Mouse (Mus musculus) kidney, postnatal 25 days (tissue): ENCODE measurements around the gene Nedd8.

ENCODE experiments used
- DNase-seq, 2 experiments: peaks; one replicate each; pipeline ENCODE4 v3.0.0; 2021; ENCODE audit warnings: mixed read lengths in 2 of 2

Gene Nedd8

DNA sequence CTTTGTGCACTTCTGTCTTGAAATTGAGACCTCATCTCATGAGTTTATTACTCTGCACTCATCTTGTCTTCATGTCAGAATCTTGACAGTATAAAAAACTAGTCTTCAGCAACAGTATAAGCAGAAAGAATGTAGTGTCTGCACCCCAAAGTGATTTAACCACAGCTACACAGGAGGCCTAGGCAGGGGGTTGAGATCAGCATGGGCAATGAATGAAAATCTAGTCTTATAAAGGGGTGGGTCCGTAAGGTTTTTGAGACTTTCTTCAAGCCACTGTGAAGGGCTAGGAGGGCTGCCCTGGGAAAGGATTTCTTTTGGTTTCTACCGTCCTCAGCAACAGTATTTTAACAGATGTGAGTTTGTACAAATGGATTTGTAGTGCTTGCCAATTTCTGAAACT is 11.3 kb downstream of the Nedd8 start:
- no peak for DNase-seq

DNA sequence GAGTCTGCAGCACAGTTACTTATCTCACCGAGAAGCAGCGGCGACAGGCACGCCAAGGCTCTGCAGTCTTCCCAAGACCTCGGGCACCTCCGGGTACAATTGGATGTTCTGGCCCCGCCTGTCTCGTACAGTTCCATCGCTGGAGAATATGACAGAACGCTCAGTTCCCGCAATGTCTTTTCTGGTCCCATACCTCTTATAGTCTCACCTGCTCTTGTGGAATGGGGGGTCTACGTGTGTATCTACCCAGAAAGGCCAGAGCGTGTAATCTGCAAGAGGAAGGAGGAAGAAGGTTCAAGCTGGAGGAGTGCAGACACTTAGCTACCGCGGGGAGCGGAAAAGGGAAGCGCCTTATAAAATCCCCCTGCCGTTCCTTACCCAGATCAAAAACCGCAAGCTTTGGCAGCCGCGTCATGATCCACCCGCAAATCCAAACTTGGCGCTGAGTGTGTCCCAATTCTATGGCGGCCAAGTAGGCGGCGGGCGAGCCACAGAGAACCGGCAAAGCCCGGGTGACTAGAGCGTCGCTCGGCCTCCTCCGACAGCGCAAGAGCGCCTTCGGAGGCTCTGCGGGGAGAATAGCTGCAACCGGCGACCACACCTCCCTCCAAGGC is 11.9 kb downstream of the Nedd8 start, which contains the start of gene Mdp1:
Mdp1 (minus strand) TSS at position 549 of the 614 bp plus-strand sequence.
- DNase-seq: peak; percentile 79 to 90

DNA sequence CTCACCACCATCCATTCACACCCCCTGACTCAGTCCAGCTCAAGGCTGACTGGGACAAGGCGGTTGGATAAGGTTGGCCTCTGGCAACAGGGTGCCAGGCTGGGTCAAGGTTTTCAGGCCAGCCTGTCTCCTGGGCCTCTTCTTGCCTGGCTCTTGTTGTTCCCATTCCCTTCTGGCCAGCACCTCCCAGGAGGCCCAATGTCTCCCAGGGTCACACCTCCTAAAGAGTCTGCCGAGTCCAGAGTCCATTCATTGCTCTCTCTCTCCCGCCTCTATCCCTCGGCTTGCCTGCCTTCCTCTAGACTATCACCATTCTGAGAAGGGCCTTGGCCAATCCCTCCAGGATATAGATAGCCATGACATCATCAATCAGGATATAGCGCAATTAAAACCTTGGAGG is 13.9 kb downstream of the Nedd8 start:
- peak; percentile 46 to 88 for DNase-seq

DNA sequence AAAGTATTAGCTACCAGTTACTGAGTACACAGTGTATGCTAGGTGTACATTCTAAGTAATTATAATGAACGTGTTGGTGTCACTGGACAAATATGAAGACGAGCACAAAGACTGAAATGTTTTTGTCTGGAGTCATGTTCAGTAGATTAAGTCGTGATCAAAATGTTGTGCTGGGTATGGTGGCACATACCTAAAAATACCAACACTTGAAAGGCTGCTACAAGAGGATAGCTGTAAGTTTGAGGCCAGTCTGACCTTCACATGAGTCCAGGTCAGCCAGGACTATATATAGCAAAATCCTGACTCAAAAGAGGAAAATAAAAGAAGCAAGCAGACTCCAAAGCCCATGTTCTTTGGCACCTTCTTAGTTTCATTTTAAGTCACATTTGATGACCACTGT is 15.0 kb downstream of the Nedd8 start:
- no peak for DNase-seq

DNA sequence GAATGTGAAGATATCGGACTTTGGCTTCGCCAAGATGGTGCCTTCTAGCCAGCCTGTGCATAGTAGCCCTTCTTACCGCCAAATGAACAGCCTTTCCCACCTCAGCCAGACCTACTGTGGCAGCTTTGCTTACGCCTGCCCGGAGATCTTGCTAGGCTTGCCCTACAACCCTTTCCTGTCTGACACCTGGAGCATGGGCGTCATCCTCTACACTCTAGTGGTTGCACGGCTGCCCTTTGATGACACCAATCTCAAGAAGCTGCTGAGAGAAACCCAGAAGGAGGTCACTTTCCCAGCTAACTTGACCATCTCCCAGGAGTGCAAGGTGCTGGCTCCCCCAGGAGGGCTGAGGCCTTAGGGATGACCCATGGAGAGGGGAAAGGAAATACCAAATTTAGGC is 20.4 kb downstream of the Nedd8 start:
- DNase-seq: no peak

DNA sequence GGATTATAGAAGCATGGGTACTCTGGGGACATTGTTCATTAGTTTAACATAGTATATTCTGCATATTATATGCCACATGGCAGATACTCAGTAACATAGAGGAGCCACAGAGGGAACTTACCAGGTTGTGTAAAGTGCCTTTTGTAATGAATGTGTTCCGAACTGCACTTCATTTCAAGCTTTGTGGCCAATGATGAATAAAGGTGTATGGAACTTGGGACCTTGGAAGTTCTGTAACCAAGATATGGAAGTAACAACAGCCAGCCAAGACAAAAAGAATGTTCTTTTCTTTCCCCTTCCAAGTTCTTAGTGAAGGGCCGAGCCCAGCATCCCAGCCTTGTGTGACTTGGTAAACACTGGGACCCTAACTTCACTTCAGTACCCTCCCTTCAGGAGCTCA is 22.0 kb downstream of the Nedd8 start, which contains the start of gene Tssk4:
Tssk4 (plus strand) TSS at position 301 of the 400 bp plus-strand sequence.
- DNase-seq: no peak

DNA sequence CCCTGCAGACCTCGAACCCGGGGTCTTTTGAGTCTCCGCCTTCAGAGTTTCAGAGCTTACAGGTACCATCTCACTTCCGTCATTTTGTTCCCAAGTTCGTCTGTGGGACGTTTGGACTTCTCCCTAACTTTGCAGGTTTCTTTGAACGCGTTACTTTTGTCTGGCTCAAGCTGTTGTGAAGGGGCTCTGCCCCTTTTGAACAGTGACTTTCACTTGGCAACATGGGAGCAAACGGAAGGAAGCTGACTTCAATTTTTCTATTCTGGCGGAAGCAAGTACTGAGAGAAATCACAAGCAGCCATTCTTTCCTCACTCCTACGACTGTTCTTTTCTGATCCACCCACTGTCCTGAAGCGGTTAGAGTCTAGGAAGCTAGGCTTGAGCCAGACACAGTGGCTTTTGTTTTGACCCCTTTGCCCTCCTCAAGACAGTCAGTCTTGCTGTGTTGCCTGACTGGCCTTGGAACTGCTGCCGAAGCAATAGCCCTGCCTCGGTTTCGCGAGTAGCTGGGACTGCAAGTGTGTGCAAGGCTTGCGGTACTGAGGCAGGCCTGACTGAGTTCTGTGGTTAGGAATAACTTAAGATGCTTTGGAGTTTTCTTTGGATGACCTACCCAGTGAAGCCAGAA is 27.5 kb downstream of the Nedd8 start:
- DNase-seq: peak; percentile 13 to 37

DNA sequence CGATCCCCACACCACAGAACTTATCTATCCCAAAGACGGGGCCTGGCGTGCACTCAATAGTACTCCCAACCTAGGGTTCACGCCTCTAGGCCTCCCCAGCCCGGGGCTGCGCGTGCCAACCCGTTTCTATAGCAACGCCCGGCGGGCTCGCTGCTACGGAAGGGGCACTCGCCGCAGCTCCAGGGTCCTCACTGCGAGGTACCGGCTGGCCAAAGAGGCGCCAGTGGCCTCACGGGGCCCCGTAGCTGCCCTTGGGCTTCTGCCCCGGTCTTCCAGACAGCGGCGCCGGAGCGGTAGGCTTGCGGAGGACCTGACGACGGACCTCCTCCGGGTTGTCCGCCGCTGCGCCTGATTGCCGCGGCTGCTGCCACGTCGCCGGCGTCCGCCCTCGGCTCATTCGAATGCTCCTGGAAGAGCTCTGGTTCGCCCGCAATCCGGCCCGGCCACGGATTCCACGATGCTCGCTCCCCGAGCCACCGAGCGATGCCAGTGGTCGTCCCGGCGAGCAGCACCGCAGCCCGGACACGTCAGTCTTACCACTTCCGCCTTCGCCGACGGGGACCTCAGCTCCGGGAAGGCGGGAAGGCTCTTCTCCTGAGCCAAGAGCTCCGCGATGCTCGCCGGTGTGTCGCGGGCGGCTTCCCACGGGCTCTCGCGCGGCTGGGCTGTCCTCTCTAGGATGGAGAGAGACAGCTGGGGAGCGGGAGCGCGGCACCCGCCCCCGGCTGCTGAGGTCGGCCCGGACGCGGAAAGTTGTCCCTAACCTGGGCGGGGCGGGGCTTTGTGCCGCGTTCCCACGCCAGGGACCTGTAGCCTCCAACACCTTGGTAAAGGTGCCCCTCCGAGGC is 28.6 kb downstream of the Nedd8 start, which contains the start of gene Tm9sf1:
Tm9sf1 (minus strand) TSS at position 747 of the 848 bp plus-strand sequence.
- peak; percentile 81 to 93 for DNase-seq

DNA sequence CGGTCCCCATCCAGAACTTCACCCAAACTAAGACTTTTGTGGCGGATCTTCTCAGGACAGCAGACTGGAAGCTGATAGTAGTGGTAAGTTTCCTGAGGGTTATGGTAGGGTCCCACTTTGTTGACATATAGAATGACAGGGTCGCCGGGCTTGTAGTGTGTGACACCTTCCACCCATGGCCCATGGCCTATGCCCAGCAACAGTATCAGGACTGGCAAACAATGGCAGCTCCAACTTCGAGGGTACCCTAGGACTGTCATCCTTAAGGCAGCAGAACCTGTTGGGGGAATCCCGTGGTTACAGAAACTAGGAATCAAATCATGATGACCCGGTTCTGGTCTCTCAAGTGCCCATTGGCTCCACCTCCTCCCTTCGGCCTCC is 29.3 kb downstream of the Nedd8 start:
- no peak for DNase-seq

DNA sequence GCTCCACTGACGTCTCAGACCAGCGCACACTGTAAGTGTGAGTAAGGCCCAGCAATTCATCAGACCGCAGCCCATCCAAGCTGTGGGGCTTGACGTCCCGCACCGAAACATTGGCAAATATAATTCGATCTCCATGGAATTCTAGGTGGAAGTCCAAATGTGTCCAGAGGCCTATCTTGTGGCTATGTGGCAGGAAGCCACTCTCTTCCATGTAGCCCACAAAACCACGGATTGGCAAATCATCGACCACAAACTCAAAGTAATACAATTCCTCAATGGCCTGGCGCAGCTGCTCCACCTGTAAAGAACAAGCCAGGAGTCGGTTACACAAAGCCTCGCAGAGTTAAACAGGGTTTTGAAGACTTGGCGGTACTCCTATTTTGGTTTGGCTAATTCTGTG is 30.6 kb downstream of the Nedd8 start:
- no peak for DNase-seq

DNA sequence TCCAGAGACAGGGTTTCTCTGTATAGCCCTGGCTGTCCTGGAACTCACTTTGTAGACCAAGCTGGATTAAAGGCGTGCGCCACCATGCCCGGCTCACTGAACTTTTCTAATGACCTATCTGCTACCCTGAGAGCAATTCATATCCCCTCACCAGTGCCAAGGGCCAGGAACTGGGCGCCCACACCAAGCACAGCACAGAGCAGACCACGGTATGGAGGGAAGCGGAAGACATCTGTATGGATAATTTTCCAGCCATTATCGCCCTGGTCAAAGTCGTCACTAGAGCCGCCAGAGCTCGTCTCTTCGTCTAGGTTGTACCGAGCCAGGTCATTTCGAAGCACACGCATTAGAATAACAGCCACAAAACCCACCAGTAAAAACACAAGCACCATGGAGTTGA is 31.1 kb downstream of the Nedd8 start:
- no peak for DNase-seq

DNA sequence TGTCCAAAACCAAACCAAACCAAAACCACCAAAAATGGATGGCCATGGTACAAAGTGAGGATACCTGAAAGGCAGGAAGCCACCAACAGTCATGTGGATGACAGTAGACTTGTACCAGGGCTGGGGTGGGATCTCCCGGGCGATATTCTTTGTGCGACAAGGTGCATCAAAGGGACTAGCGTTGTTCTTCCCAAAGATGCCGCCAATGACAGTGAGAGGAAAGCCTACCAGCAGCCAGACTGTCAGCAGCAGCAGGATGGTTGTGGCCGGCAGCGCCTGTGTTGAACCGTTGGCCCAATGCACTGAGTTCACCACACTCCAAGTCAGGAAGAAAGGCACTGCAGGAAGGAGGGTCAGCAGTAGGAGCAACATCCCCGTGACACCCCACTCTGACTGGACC is 34.1 kb downstream of the Nedd8 start, which contains the start of gene Gm49378:
Gm49378 (minus strand) TSS at position 101 of the 400 bp plus-strand sequence.
- DNase-seq: peak in 1 of 2 experiments; percentile 31

DNA sequence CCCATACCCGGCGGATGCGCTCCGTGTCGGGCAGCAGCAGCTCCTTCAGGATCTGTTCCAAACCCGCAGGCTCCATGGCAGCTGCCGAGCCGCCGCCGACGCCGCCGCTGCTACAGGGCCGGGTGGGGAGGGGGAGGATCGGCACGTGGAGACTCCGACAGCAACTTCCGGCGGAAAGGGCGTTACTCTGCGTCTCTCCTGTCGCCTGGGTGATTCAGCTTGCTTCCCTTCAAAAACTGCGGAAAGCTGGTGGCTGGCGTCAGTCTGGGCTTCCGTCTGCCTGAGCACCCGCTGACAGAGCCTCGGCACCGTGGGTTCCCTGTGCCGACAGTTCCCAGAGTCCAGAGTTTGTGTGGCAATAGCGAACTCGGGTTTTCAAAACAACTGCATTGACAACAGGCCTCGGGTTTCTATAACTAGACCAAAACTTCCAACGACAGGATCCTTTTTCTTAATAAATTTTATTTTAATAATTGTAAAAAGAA is 36.4 kb downstream of the Nedd8 start, which contains the start of gene Ipo4:
Ipo4 (minus strand) TSS at position 435 of the 485 bp plus-strand sequence.
- peak; percentile 94 to 96 for DNase-seq

DNA sequence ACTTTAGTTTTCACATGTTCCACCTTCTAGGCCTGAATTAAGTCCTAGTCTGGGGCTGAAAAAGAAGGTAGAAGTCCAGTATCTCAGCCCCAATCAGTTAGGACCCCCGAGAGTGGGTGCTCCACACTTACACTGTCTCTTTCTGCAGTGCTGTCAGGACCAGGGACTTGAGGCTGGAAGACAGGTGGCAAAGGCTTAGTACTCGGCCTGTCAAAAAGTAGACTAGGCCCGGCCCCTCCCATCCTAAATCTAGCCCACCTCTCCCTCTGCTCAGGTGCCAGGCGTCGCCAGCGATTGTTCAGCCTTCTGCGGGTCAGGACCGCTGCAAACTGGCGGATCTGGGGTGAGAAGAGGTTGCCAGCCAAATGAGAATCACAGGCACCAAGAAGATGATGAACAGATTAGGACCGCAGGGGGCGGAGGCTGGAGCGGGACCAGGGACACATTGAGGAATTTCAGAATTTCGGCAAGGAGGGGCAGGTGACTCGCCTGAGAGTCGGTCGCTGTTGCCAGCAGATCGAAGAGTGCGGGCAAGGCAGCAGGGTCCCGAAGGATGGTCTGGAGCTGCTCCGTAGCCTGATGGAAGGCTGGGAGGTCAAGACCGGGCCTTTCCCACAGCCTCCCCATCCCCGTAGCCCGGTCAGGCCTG is 36.9 kb downstream of the Nedd8 start:
- DNase-seq: peak; percentile 27 to 50

DNA sequence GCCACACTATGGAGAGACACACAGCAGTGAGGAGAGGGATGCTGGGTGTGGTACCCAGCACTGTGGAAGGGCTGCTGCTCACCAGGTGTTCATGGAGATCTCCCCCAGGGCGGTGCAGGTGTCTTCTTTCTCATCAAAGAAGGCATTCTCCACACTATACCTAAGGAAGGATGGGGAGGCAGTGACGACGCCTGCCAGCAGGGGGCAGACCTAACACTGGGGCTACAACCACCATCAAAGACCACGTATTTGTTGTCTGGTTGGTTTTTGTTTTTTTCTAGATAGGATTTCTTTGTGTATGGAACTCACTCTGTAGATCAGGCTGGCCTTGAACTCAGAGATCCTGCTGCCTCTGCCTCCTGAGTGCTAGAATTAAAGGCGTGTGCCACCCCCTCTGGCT is 42.6 kb downstream of the Nedd8 start:
- peak; percentile 56 to 76 for DNase-seq

DNA sequence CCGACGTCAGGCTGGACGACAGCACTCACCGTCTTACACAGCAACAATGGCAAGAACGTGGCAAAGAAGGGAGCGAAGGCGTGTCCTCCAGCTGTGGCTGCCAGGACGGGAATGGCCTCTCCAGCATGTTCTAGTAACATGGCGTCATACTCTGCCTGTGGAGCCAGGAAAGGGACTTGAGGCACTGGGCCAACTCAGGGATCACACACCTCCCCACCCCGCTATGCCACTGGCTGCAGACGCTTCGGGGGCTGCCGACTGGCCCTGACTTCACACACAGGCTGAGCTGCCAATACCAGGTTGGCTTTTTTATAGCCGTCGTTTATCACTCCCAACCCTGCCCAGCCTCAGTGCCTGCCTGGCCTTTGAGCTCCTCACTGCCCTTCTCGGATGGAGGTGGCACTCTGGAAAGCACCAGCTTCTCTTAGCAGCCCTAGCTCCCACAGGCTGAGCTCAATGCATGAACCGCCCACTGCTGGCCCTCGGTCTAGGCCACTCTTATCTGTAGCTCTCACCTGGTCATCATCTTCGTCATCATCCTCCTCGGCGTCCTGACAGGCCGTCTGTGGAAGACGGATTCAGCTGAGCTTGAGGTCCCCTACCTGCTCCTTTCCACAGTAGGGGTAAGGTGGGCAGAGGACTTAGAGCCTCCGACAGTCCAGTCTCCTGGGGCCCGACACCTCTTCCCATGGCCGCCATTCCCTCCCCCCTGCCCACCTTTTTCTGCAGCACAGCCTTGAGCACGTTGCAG is 43.7 kb downstream of the Nedd8 start:
- no peak for DNase-seq

DNA sequence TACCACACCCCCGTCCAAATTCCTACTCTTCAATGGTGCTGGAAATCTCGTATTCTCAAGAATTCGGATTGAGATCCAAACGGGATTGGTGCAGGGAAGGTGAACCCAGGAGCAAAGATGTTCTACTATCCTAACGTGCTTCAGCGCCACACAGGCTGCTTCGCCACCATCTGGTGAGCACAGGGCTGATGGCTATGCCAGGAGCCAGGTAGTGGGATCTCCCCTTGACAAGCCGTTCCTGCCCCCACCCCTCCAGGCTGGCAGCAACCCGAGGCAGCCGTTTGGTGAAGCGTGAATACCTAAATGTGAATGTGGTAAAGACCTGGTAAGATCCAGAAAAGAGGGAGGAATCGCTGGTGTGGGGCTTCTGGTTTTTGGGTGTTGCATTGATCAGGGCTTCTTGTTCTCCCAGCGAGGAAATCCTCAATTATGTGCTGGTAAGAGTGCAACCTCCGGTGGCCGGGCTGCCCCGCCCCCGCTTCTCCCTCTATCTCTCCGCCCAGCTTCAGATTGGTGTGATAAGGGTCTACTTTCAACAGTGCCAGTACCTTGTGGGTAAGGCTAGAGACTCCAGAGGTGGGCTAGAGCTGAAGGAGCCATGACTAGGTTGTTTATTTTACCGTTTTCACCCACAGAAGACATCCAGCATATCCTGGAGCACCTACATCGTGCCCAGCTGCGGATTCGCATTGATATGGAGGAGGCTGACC is 53.3 kb downstream of the Nedd8 start:
- DNase-seq: peak in 1 of 2 experiments; percentile 29

DNA sequence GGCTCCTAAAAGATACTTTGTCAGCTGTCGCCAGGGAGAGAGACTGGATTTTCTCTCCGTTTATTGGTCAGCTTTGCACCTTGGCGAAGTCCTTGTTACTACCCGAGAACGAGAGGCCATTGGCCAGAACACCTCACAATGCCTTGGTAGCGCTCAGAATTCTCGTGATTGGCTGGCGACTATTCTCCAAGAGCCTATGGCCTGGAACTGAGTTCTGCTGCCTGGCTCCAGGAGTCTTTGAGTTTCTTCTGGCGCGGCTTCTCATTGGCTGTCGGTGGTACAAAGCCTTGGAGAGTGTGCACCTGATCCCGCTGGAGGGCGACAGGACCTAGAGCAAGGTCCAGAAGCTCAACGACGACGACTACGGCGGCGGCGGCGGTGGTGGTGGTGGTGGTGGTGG is 54.1 kb downstream of the Nedd8 start, which contains the start of gene Rec8:
Rec8 (plus strand) TSS at position 216 of the 400 bp plus-strand sequence.
- peak; percentile 50 to 82 for DNase-seq

DNA sequence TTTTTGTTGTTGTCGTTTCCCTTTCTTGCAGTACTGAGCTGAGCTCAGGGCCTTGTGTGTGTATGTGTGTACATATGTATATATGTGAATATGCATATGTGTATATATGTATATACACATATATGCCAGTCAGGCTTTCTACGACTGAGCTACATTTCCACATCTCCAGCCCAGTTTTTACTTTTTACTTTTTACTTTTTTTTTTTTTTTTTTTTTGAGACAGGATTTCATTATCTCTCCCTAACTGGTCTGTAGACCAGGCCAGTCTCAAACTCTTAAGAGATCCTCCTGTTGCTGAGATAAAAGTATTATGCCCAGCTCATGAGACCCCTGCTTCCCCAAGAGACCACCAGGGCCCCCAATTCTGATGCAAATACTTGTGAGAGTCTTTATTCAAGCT is 55.1 kb downstream of the Nedd8 start:
- no peak for DNase-seq

DNA sequence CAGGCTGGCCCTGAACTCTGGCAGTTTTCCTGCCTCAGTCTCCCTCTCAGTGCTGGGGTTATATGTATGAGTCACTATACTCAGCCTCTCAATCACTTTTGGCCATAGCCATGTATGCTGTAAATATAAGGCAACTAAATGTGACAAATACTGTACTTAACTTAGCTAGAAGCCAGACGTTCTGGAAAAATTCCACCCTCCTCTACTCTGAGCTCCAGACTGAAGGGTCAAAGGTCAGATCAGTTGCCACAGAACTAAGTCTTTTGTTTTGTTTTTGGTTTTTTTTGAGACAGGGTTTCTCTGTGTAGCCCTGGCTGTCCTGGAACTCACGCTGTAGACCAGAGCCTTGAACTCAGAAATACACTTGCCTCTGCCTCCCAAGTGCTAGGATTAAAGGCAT is 56.0 kb downstream of the Nedd8 start:
- no peak for DNase-seq

DNA sequence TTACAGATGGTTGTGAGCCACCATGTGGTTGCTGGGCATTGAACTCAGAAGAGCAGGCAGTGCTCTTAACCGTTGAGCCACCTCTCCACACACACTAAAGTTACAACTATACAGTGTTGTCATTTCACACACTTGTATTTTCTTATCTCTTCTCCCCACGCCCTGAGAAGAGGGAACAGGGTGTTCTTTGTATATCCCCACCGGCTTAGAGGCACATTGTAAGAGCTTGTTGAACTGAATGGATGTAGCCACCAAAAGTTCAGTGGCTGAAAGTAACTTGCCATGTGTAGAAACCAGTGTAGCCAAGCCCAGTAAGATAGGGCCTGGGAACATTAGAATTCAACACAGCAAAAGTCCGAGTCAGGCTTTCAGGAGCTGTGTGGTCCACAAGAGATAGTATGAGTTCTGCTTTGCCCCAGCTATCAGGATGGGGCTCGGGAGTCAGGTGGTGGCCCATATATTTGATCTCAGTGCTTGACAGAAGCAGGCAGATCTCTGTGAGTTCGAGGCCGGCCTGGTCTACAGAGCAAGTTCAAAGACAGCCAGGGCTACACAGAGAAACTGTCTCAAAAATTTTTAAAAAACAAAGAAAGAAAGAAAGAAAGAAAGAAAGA is 57.3 kb downstream of the Nedd8 start:
- no peak for DNase-seq
